Mouse (Mus musculus): Measurements from ENCODE around the gene Gm3187. TPM values are rescaled to one million over a fixed set of nuclear protein-coding genes. Genes with fewer than 3 reads are reported as not detected.
"Not testable (repeated sequence)": the region's sequence is repeated elsewhere in the genome, so short reads cannot be mapped to it uniquely, and the experiment has no call there.

Gm3187 gene
- not detected in 2 replicates for polyA plus RNA-seq (2016; fragmentation: Nextera tagmentation; extraction: Ambion mirVana)

- not testable (repeated sequence) for H3K9me3 ChIP-seq (replicated peaks); H3K27ac ChIP-seq; H3K36me3 ChIP-seq; ATAC-seq; H3K4me1 ChIP-seq; H3K9ac ChIP-seq; H3K27me3 ChIP-seq (replicated peaks); H3K4me2 ChIP-seq; H3K4me3 ChIP-seq
- 48% methylated on average over 4 of the region's 5 CpGs for WGBS (ENCODE audit: insufficient replicate concordance)
These were observed at the start of gene Gm3187 for GRCm38 (mm10) chr14:5483907-5484306. Gm3187 (plus strand) TSS chr14:5484207.

GRCm38 (mm10) chr14:5455367-5455766 lies 28.6 kb upstream of the Gm3187 start, which contains the start of gene Gm3194:
Gm3194 (minus strand) TSS chr14:5455467.
- H3K4me2 ChIP-seq; H3K27ac ChIP-seq; H3K36me3 ChIP-seq; H3K9ac ChIP-seq; H3K9me3 ChIP-seq (replicated peaks); ATAC-seq; H3K4me1 ChIP-seq; H3K4me3 ChIP-seq; H3K27me3 ChIP-seq (replicated peaks): not testable (repeated sequence)
- WGBS (ENCODE audit: insufficient replicate concordance) = no CpG with 5 or more reads among the region's 3 CpGs

GRCm38 (mm10) chr14:5460469-5460868 lies 23.5 kb upstream of the Gm3187 start:
- not testable (repeated sequence) for H3K27ac ChIP-seq; H3K9me3 ChIP-seq (replicated peaks); H3K27me3 ChIP-seq (replicated peaks); H3K36me3 ChIP-seq; H3K4me1 ChIP-seq; ATAC-seq; H3K4me2 ChIP-seq; H3K4me3 ChIP-seq; H3K9ac ChIP-seq
- WGBS (ENCODE audit: insufficient replicate concordance) = no CpG with 5 or more reads among the region's 19 CpGs

- H3K27ac ChIP-seq; H3K9ac ChIP-seq; H3K4me1 ChIP-seq; H3K36me3 ChIP-seq; H3K4me2 ChIP-seq; H3K9me3 ChIP-seq (replicated peaks); H3K4me3 ChIP-seq; H3K27me3 ChIP-seq (replicated peaks); ATAC-seq: not testable (repeated sequence)
- WGBS (ENCODE audit: insufficient replicate concordance) = no CpG with 5 or more reads among the region's 3 CpGs
These were observed 6.3 kb upstream of the Gm3187 start, which contains the start of gene Gm8246 for GRCm38 (mm10) chr14:5477730-5478129. Gm8246 (minus strand) TSS chr14:5477830.

GRCm38 (mm10) chr14:5501374-5501773 lies 17.4 kb downstream of the Gm3187 start, which contains the start of gene Gm3488:
Gm3488 (plus strand) TSS chr14:5501674.
- ATAC-seq; H3K27ac ChIP-seq; H3K9ac ChIP-seq; H3K4me2 ChIP-seq; H3K4me3 ChIP-seq; H3K4me1 ChIP-seq; H3K9me3 ChIP-seq (replicated peaks); H3K36me3 ChIP-seq; H3K27me3 ChIP-seq (replicated peaks): not testable (repeated sequence)
- no CpG with 5 or more reads among the region's 35 CpGs for WGBS (ENCODE audit: insufficient replicate concordance)

- not testable (repeated sequence) for H3K9me3 ChIP-seq (replicated peaks); H3K4me2 ChIP-seq; H3K4me3 ChIP-seq; H3K36me3 ChIP-seq; H3K9ac ChIP-seq; H3K4me1 ChIP-seq; ATAC-seq; H3K27ac ChIP-seq; H3K27me3 ChIP-seq (replicated peaks)
- no CpG with 5 or more reads among the region's 2 CpGs for WGBS (ENCODE audit: insufficient replicate concordance)
These were observed 54.2 kb downstream of the Gm3187 start, which contains the start of gene Gm3532 for GRCm38 (mm10) chr14:5538196-5538595. Gm3532 (plus strand) TSS chr14:5538496.

Other genes with a start within 250 kb of the Gm3187 start
- not detected in 2 replicates for gene Gm3526, start 223.6 kb upstream of the Gm3187 start, polyA plus RNA-seq (2016; fragmentation: Nextera tagmentation; extraction: Ambion mirVana)
- not detected in 2 replicates for gene Gm3542, start 149.3 kb upstream of the Gm3187 start, polyA plus RNA-seq (2016; fragmentation: Nextera tagmentation; extraction: Ambion mirVana)
- gene Gm3500, start 95.2 kb upstream of the Gm3187 start, polyA plus RNA-seq (2016; fragmentation: Nextera tagmentation; extraction: Ambion mirVana) = 0.07 TPM in 1 of 2 replicates, not detected in the other
- gene Gm3194, start 28.7 kb upstream of the Gm3187 start, polyA plus RNA-seq (2016; fragmentation: Nextera tagmentation; extraction: Ambion mirVana) = not detected in 2 replicates
- gene Gm8246, start 6.4 kb upstream of the Gm3187 start, polyA plus RNA-seq (2016; fragmentation: Nextera tagmentation; extraction: Ambion mirVana) = not detected in 2 replicates
- 0.12 TPM in 1 of 2 replicates, not detected in the other for gene Gm3488, start 17.5 kb downstream of the Gm3187 start, polyA plus RNA-seq (2016; fragmentation: Nextera tagmentation; extraction: Ambion mirVana)
- not detected in 2 replicates for gene Gm3532, start 54.3 kb downstream of the Gm3187 start, polyA plus RNA-seq (2016; fragmentation: Nextera tagmentation; extraction: Ambion mirVana)
- not detected in 2 replicates for gene Gm8265, start 148.8 kb downstream of the Gm3187 start, polyA plus RNA-seq (2016; fragmentation: Nextera tagmentation; extraction: Ambion mirVana)
- not detected in 2 replicates for gene Gm9603, start 203.2 kb downstream of the Gm3187 start, polyA plus RNA-seq (2016; fragmentation: Nextera tagmentation; extraction: Ambion mirVana)

Measured in liver, embryonic 12.5 days (tissue).